In the genomic region with DNA sequence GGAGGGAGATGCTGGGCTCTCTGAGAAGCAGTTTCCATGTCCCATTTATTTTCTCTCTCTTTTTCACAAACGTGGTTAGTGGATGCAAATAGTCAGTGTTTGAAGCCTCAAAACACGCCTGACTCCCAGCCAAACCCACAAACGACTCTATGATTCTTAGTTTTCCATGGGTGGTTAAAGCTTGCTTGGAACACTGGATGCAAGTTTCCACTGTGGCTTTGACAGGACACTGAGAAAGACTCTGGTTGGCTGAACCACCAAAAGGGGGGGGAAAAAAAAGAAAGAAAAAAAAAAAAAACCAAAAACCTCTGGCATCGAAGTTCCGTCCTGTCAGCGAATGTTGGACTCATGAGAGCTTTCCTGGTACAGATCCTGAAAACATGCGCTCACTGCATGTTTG, we compare ENCODE assay signal across 21 mouse cellular contexts. TPM values are rescaled to one million over a fixed set of nuclear protein-coding genes. Genes with fewer than 3 reads are reported as not detected.
DNase-seq lines count a peak whose midpoint lies in the region; ATAC-seq and TF ChIP-seq lines count a peak whose summit lies in the region.
"Had no signal": no experiment of that assay in that cellular context is flagged by ENCODE, and none has a peak within 500 bp of the region (broad histone marks: within the 10 kb centered on the region; RNA-seq: fewer than 3 reads in every experiment).

No protein-coding gene starts in this region.

- 75% methylated on average over 7 of the region's 7 CpGs for WGBS in heart, embryonic 15.5 days
- WGBS in lung, postnatal 0 days = 82% methylated on average over 7 of the region's 7 CpGs
- 60% methylated on average over 7 of the region's 7 CpGs for WGBS in embryonic facial prominence, embryonic 14.5 days
- 68% methylated on average over 7 of the region's 7 CpGs for WGBS in stomach, postnatal 0 days

- H3K27ac ChIP-seq in heart, embryonic 15.5 days = peak overlapping the region; percentile 46; the same call in 1 of the 2 replicates
- no peak overlapping the region for H3K27ac ChIP-seq in lung, postnatal 0 days (ENCODE audit: low read length)
- H3K27ac ChIP-seq in embryonic facial prominence, embryonic 14.5 days (replicated peaks; ENCODE audit: low read depth, low read length) = peak overlapping the region; percentile 48; the same call in 1 of the 2 replicates
- H3K27ac ChIP-seq in stomach, postnatal 0 days (replicated peaks) = 0 out of 2 replicates have a peak overlapping the region, but pooled peaks have one; percentile 37
- H3K27ac ChIP-seq: forebrain, embryonic 10.5 days; hindbrain, postnatal 0 days; liver, embryonic 13.5 days; lung, embryonic 15.5 days had no signal

- H3K4me1 ChIP-seq in heart, embryonic 15.5 days (replicated peaks) = peaks cover 69% of the 10 kb centered on the region
- H3K4me1 ChIP-seq in lung, postnatal 0 days (ENCODE audit: insufficient read depth, low read depth, low read length) = no peaks in the 10 kb centered on the region
- peaks cover 7% of the 10 kb centered on the region for H3K4me1 ChIP-seq in embryonic facial prominence, embryonic 14.5 days (ENCODE audit: control insufficient read depth, insufficient read depth, low read length)
- H3K4me1 ChIP-seq in stomach, postnatal 0 days (replicated peaks; ENCODE audit: control insufficient read depth, insufficient read depth) = 0 out of 2 replicates have a peak, but pooled peaks cover 2% of the 10 kb centered on the region

- H3K36me3 ChIP-seq in heart, embryonic 15.5 days = peaks cover 9% of the 10 kb centered on the region; the same call in 1 of the 2 replicates
- H3K36me3 ChIP-seq in lung, postnatal 0 days (ENCODE audit: insufficient read depth, low read length) = no peaks in the 10 kb centered on the region
- no peaks in the 10 kb centered on the region for H3K36me3 ChIP-seq in embryonic facial prominence, embryonic 14.5 days (ENCODE audit: control insufficient read depth, insufficient read depth, low read length)
- H3K36me3 ChIP-seq in stomach, postnatal 0 days (ENCODE audit: control insufficient read depth, insufficient read depth, low read length) = no peaks in the 10 kb centered on the region
- H3K36me3 ChIP-seq: forebrain, embryonic 10.5 days; liver, embryonic 13.5 days; lung, embryonic 15.5 days had no signal

- DNase-seq in heart, adult 9 months (ENCODE audit: low spot score in 2 of 2) = no peak
- DNase-seq in lung, postnatal 10 days = peak; percentile 38
- no peak for DNase-seq in lung, postnatal 0 days (ENCODE audit: low spot score)
- DNase-seq in embryonic facial prominence, embryonic 14.5 days (ENCODE audit: low spot score) = peak; percentile 89
- no peak for DNase-seq in stomach, postnatal 0 days (ENCODE audit: low spot score)
- DNase-seq in layer of hippocampus, postnatal 36 days = no peak
- DNase-seq: adrenal gland, postnatal 14 days; cerebellum, adult 9-10 months; gastrocnemius, postnatal 14 days; kidney, adult 11 months; left cerebral cortex, postnatal 4 days; liver, embryonic 13.5 days; midbrain, embryonic 14.5 days; thymus, postnatal 4 days had no signal

- no peaks in the 10 kb centered on the region for H3K27me3 ChIP-seq in heart, embryonic 15.5 days
- H3K27me3 ChIP-seq in lung, postnatal 0 days (replicated peaks; ENCODE audit: insufficient read depth, low read length) = no peaks in the 10 kb centered on the region
- H3K27me3 ChIP-seq in embryonic facial prominence, embryonic 14.5 days (replicated peaks; ENCODE audit: control insufficient read depth, insufficient read depth, low read length) = no peaks in the 10 kb centered on the region
- H3K27me3 ChIP-seq in stomach, postnatal 0 days (ENCODE audit: control insufficient read depth, insufficient read depth, low read length) = no peaks in the 10 kb centered on the region
- H3K27me3 ChIP-seq: lung, embryonic 15.5 days had no signal

- ATAC-seq in heart, embryonic 15.5 days (replicated peaks; ENCODE audit: insufficient number of reproducible peaks, insufficient read depth, low FRiP score, low read depth) = no peak
- ATAC-seq in lung, postnatal 0 days = no peak
- ATAC-seq in embryonic facial prominence, embryonic 14.5 days (ENCODE audit: low read depth) = peak; percentile 69; the same call in 1 of the 2 replicates
- no peak for ATAC-seq in stomach, postnatal 0 days (ENCODE audit: low FRiP score, low TSS enrichment)
- ATAC-seq in erythroblast, adult 5-6 weeks (replicated peaks; ENCODE audit: low FRiP score, poor library complexity, severe bottlenecking) = no peak
- ATAC-seq: CD4-positive, CD25-positive, alpha-beta regulatory T cell, adult 4 months; hindbrain, postnatal 0 days had no signal

- H3K9me3 ChIP-seq in heart, embryonic 15.5 days (replicated peaks) = no peaks in the 10 kb centered on the region
- no peaks in the 10 kb centered on the region for H3K9me3 ChIP-seq in lung, postnatal 0 days (ENCODE audit: low read length)
- H3K9me3 ChIP-seq in embryonic facial prominence, embryonic 14.5 days (ENCODE audit: control insufficient read depth, low read length) = no peaks in the 10 kb centered on the region
- H3K9me3 ChIP-seq in stomach, postnatal 0 days (ENCODE audit: control insufficient read depth, low read length) = no peaks in the 10 kb centered on the region
- H3K9me3 ChIP-seq: forebrain, embryonic 10.5 days; liver, embryonic 13.5 days; lung, embryonic 15.5 days had no signal

- no peak for TF ChIP-seq EP300 in lung, postnatal 0 days (IDR thresholded peaks at IDR 0.05)
- no peak for TF ChIP-seq EP300 in stomach, postnatal 0 days (optimal IDR thresholded peaks at IDR 0.05)

- H3K4me2 ChIP-seq in heart, embryonic 15.5 days = no peak overlapping the region
- no peak overlapping the region for H3K4me2 ChIP-seq in lung, postnatal 0 days (replicated peaks; ENCODE audit: low read depth, low read length)
- H3K4me2 ChIP-seq in embryonic facial prominence, embryonic 14.5 days (ENCODE audit: low read depth, low read length) = no peak overlapping the region
- H3K4me2 ChIP-seq in stomach, postnatal 0 days (replicated peaks; ENCODE audit: low read depth) = no peak overlapping the region
- H3K4me2 ChIP-seq: liver, embryonic 13.5 days; lung, embryonic 15.5 days had no signal

- H3K4me3 ChIP-seq in heart, embryonic 15.5 days = no peak overlapping the region
- H3K4me3 ChIP-seq in lung, postnatal 0 days (ENCODE audit: low read depth, low read length) = no peak overlapping the region
- H3K4me3 ChIP-seq in embryonic facial prominence, embryonic 14.5 days (ENCODE audit: low read depth, low read length) = no peak overlapping the region
- H3K4me3 ChIP-seq in stomach, postnatal 0 days (ENCODE audit: low read depth, low read length) = no peak overlapping the region
- H3K4me3 ChIP-seq: forebrain, embryonic 10.5 days; liver, embryonic 13.5 days; lung, embryonic 15.5 days had no signal

- no peak overlapping the region for H3K9ac ChIP-seq in heart, embryonic 15.5 days
- no peak overlapping the region for H3K9ac ChIP-seq in lung, postnatal 0 days (replicated peaks; ENCODE audit: low read depth)
- no peak overlapping the region for H3K9ac ChIP-seq in embryonic facial prominence, embryonic 14.5 days (ENCODE audit: low read depth, low read length)
- no peak overlapping the region for H3K9ac ChIP-seq in stomach, postnatal 0 days (ENCODE audit: low read length)
- H3K9ac ChIP-seq: liver, embryonic 13.5 days; lung, embryonic 15.5 days had no signal

- no peak for TF ChIP-seq CTCF in lung, postnatal 0 days (IDR thresholded peaks at IDR 0.05)
- TF ChIP-seq CTCF in stomach, postnatal 0 days (IDR thresholded peaks at IDR 0.05; ENCODE audit: low read depth) = no peak

RNA-seq across cellular contexts. Expression of gene Fhl2, which starts 27.6 kb away (rescaled TPM):
- polyA plus RNA-seq in heart, embryonic 15.5 days (2015; fragmentation: Nextera tagmentation; extraction: Ambion mirVana) = 298 and 363 TPM in 2 replicates
- 21.0 and 22.3 TPM in 2 replicates for polyA plus RNA-seq in lung, postnatal 0 days (2015; fragmentation: Nextera tagmentation; extraction: Ambion mirVana)
- 24.3 and 29.7 TPM in 2 replicates for polyA plus RNA-seq in embryonic facial prominence, embryonic 14.5 days (2014; fragmentation: Nextera tagmentation; extraction: Ambion mirVana)
- polyA plus RNA-seq in stomach, postnatal 0 days (2015; fragmentation: Nextera tagmentation; extraction: Ambion mirVana) = 124 and 126 TPM in 2 replicates
- 10 to 100 TPM; 32.0 to 32.6 TPM for total RNA-seq in layer of hippocampus, postnatal 36 days (2021)
- not detected in 2 replicates for total RNA-seq in erythroblast, adult 5-6 weeks (2015; ENCODE audit: low replicate concordance)
- total RNA-seq in erythroblast, adult 5-6 weeks (2017; ENCODE audit: low replicate concordance) = 1.0 TPM in 1 of 2 replicates, not detected in the other
- total RNA-seq: MEL had no signal

Comparison
In these comparisons a context has a peak if more than half of its experiments do, and no peak if none do; other contexts are left out.
1. DNase-seq: peak in lung, postnatal 10 days (single experiment) and embryonic facial prominence, embryonic 14.5 days (single experiment); none in heart, adult 9 months (0 of 2), lung, postnatal 0 days (single experiment), stomach, postnatal 0 days (single experiment) and layer of hippocampus, postnatal 36 days (0 of 2).